Mouse (Mus musculus): ENCODE results near the gene Cfap99.

Gene Cfap99

DNA sequence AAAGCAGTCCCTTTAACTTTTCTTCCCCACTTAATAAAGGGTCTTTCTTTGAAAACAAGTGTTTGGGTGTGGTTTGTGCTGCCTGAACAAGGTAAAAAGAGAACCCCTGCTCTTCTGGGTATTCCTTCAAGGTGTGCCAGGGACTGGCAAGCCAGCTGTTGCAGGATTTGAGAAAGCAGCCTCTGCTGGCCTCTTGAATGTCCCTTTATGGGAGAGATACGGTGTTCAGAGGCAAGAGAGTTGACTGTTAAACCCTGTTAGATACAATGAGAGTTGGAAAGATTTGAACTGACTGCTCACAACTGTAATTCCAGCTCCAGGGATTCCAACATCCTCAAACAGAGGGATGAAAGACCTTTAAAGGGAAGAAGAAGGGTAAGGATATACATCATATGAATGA is 45.7 kb downstream of the Cfap99 start:
- DNase-seq (ENCODE audit: low spot score), result no peak

DNA sequence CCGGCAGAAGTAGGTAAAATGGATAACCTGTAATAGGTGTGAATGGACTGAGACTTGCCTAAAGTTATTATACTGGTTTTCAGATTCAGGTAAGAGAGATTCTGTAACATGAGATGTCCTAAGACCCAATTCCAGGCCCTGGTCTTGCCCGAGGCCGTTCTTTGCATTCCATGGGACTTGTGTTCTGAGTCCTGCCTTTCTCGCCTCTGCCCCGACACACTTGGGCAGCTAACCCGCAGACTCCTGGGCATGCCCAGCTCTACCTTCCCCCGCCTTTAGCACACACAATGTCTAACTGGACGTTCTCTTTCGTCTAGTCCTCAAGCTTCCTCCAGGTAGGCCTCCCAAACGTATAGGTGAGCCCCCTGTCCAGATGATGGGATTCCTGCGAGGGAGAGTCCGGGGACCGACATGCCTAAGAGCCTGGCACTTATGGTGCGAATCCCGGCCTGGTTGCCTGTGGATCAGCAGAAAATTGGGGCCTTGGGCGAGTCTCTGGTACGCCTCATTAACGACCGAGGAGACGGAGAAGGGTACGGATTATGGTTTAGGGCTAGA is 47.2 kb downstream of the Cfap99 start:
- no peak for DNase-seq (ENCODE audit: low spot score)

DNA sequence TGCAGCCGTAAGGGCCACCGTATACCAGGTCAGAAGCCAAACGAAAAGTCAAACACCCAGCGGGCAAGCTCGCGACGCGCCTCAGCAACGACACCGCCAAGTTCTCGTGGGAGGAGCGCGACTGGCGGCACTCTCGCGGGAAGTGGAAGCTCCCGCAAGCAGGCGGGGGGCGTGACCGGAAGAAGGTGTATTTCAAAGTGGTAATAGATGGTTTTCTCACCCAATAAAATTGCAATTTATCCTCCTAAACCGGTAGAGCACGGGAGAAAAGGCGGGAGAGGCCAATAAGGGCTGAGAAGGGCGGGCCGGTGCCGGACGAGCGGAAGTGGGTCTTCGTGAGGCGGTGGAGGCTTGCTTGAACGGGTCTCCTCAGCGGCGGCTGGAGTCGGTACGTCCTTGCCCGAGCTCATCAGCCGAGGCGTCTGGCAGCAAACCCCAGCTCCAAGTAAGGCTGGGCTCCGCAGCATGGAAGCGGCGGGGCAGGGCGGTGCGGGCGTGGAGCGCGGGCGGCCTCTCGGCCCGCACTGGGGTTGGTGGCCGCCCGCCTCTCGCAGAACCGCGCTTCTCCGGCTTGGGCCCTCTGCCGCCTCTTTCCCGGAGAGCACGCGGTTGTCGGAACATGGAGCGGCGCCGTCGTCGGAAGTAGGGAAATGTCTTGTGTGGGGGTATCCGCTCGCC is 47.8 kb downstream of the Cfap99 start, which contains the start of gene Rnf4:
Rnf4 (plus strand) TSS at position 193 of the 678 bp plus-strand sequence.
- DNase-seq (ENCODE audit: low spot score), result peak; percentile 95

DNA sequence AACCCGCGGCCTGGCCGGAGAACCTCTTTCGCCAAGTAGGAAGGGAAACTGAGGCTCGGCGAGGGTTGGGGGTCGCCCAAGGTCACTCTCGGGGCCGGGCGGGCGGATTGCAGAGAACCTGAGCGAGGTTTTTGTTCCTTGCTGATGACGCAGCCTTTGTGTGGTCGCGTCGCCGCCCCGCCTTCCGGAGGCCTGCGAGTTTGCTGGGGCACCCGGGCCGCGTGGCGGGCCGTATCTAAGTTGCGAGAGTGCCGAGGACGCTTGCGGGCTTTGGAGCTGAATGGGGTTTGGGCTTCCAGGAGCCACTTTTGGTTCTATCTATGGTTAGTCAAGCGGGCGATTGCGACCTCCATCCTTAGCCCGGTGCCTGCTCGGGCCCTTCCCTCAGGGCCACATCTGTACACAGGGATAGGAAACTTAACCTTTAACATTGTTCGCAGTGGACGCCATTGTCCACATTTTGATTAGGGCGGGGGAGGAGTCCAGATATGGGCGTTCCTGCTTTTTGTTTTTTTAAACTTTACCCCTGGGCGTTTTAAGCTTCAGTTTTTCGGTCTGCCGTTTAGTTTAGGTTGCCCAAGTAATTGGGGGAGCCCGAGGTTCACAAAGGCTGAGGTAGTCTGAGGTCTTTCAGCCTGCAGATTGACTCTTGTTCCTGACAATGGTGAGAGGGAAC is 48.5 kb downstream of the Cfap99 start:
- DNase-seq (ENCODE audit: low spot score), result peak; percentile 26

DNA sequence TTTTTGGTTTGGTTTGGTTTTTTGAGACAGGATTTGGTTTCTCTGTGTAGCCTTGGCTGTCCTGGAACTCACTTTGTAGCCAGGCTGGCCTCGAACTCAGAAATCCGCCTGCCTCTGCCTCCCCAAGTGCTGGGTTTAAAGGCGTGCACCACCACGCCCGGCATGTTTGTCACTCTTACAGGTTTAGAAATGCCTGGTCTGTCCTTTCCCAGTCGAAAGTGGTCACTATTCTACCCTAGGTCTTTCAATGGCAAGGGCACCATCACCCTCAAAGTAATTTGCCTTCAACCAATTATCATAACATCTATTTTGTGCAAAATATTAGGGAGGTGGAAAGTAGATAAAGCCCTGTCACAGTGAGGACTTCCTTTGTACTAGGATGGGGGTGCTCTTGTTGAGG is 51.8 kb downstream of the Cfap99 start:
- no peak for DNase-seq (ENCODE audit: low spot score)

DNA sequence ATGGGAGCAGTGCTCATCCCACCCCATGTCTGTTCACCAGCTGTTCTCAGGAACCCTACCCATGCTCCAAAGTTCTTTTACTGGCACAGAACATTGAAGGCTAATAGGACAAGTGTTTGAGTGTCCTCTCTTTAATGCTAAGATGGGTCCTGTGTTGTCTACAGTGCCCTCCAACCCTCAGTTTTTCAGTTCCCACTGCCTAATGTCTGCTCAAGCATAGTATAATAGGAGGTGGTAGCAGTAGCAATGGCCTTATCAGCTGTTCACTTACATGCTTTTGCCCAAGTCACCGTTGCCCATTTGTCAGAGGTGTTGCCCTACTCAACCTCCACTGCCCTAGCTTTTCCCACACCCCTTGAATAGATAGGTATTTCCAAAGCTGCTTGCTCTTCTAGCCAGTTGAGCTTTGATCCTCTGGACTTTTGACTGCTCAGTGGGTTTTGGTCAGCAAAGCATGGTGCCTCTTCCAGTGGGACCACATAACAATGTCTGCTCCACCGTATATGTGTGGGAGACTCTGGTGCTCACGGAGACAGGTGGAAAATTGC is 63.8 kb downstream of the Cfap99 start:
- no peak for DNase-seq (ENCODE audit: low spot score)

DNA sequence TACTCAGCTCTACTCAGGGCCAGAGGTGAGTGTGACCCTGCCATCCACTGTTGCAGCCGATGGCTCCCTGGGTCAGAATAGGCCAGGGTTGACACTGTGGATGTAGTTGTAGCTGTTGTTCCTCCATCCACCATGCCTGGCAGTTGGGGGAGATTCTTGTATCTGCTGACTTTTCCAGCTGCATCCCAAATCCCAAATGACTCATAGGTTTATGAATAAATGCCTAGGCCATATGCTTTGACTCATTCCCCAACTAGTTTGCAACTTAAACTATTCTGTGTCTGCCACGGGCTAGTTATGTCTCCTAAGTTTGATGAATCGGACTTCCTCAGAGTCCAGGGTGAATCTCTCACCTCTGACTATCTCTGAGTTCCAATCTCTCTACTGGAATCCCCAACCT is 71.9 kb downstream of the Cfap99 start:
- no peak for DNase-seq (ENCODE audit: low spot score)

DNA sequence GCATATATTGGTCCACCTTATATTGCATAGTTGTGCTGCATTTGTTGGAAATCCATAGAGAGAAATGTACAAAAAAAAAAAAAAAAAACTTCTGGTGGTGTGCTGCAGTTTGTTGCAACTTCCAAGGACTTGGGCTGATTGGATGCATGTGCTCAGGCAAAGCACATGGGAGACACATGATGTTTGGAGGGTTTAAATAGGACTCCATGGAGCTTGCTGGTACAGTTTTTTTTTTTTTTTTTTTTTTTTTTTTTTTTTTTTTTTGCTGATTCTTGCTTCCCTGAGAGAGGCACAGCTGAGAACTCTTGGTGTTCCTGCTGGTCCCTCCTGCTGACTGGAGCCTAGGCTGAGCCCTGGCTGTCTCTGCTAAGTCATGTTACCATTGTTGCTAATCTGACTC is 74.7 kb downstream of the Cfap99 start:
- no peak for DNase-seq (ENCODE audit: low spot score)

DNA sequence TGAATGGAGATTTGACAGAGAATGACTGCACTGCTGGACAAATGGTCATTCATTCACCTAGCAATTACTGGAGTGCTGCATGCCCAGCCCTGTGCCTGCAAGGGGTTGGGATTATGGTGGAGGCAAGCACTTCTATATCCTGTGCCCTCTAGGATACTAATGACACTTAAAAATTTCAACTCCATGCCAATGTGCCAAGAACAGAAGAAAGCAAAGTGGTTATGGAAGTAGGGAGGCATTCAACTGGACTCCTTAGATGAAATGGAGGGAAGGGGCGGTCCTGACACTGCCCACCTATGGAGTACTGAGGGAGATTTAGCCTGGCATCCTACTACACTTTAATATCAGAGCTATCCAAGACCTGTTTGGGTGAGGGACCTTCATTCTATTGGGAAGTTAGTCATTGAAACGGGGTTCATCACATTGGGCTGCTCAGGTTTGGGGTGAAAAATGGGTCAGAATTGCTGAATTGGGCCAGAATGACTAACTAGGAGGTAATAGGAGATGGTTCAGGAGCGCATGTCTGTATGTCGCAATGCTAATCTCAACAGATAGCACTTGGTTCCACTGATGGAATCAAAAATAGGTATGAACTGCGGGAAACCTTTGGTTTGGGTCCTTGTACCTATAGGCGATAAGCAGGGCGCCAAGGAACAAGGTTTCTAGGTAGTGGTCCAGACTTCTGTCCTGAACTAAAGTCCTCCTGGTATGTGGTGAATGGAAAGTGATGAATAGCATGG is 80.3 kb downstream of the Cfap99 start:
- no peak for DNase-seq (ENCODE audit: low spot score)

DNA sequence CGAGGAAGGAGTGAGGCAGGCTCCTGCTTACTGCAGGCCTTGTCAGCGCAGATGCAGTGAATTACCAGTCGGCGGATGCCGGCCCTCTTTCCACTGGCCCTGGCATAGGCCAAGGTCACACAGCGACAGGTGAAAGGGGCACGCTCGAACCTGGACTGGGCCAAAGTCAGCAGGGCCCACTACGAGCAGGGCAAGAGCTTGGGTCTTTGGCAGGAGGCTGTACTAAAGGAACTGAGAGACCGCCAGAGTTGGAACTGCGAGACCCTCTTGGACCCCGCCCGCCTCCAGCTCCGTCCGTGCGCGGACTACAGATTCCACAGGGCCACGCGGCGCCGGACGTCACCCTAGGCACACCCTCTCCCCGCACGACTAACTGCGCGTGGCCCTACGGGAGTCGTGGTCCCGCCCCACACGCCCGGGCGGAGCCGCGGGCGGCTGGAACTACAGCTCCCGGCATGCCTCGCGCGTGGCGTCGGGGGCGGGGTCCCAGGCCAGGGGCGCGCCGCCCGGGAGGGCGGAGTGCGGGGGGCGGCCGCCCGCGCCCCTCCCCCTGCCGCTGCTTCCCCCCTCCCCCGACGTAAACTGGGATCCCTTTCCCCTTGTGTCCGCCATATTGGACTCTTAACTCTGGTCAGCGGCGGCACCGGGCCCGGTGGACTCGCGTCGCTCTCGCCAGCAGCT is 81.1 kb downstream of the Cfap99 start, which contains the start of gene Fam193a:
Fam193a (plus strand) TSS at position 593 of the 681 bp plus-strand sequence.
- peak; percentile 96 for DNase-seq (ENCODE audit: low spot score)

DNA sequence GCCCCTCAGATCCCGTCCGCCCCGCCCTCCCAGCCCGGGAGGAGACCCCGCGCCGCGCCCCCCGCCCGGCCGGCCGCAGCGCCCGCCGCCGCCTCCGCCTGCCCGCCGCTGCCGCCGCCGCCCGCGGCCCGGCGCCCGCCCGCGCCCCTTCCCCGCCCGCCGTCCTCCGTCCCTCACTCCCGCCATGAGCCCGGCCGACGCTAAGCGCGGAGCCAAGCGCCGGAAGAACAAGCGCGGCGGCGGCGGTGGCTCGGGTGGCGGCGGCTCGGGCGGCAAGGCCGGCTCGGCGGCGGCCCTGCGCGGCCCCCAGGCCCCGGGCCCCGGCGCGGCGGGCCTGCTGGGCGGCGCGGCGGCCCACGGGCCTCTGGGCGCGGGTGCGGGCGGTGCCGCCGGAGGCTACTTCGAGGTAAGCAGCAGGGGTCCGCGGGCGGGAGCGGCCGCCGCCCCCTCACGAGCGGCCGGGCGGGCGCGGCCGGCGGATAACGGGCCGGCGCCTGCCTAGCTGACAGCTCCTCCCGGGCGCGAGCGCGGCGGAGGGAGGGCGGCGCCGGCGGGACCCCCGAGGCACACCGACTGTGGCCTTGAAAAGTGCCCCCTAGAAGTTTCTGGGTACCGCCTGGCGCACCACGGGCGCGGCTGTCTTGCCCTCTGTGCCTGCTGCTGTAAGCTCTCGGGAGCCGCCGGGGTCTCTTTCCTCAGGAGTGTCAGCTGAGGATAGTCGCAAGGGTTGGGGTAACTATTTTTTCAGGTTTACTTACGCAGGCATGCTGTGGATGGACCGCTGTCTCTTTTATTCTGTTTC is 81.8 kb downstream of the Cfap99 start:
- DNase-seq (ENCODE audit: low spot score), result peak; percentile 25

DNA sequence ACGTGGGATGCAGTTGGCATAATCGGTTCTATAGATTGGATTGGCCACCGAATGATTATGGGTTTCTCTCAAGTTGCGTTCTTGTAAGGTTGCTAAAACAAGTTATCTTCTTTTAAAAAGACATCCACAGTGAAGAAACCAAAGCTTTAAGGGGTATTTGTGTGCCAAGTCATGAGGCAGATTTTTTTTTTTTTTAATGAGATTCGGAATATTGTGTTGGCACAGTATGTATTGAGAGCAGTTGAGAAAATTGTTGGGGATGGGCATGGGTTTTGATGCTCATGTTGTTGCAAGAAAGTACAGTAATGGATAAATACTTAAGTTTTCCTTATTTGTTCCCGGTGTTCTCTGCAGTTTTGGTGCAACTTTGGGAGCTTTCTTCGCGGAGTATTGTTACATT is 82.4 kb downstream of the Cfap99 start:
- DNase-seq (ENCODE audit: low spot score), result no peak

DNA sequence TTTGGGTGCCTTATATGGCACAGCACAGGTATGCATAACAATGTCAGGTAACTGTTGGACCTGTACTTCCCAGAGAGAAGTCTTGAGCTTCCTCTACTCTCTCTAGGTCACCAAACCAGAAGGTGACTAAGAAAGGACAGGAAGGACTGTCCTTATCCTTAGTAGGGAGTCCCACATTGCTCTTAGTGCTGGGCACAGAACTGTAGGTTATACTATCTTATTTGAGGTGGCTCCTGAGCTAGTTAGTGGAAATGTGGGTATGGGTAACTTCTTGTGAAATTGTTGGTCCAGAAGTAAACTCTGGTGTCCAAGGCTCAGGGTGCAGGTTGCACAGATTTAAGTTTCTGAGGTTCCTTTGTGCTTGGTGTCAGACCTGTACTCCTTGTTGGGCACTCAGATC is 83.7 kb downstream of the Cfap99 start:
- DNase-seq (ENCODE audit: low spot score), result no peak

DNA sequence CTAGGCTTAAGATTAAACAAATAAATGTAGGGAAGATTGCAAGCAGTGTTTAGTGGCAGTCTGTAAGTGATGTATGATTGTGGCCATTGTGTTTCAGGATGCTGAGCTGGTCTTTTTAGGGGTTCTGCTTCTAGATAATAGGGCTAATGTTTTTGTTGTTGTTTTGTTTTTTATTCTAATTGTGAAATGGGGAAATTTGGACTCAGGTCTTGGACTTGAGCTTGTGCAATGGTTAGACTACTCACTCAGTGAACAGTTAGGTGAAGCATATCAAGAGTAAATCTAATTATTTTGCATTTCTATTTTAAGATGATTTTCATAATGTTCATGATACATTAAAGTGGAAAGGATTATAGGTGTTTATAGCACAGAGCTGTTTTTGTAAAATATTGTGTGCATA is 84.1 kb downstream of the Cfap99 start:
- DNase-seq (ENCODE audit: low spot score), result no peak
